Mouse (Mus musculus) liver, adult 2 months (tissue): ENCODE results near the gene Ets2. TPM values are rescaled to one million over a fixed set of nuclear protein-coding genes. Genes with fewer than 3 reads are reported as not detected.

ENCODE experiments used
- DNase-seq: peaks from one replicate; pipeline ENCODE4 v3.0.0-alpha.2; 2011; ENCODE audit warnings: low read depth, low spot score; ENCODE audit errors: extremely low read depth
- H3K27ac ChIP-seq: fragments of 200-500 bp; replicated peaks from 2 replicates; pipeline ENCODE4 v1.5.1; 2012; ENCODE audit warnings: low read depth, mild to moderate bottlenecking, control low read depth, inconsistent platforms, low read length; ENCODE audit not compliant: insufficient read depth
- H3K27me3 ChIP-seq: fragments of 200-500 bp; 2 replicates; pipeline ENCODE4 v1.6.1; 2012; ENCODE audit warnings: mild to moderate bottlenecking, moderate library complexity, low read length, inconsistent platforms; ENCODE audit not compliant: control insufficient read depth, insufficient read depth
- H3K36me3 ChIP-seq: fragments of 200-500 bp; 2 replicates; pipeline ENCODE4 v1.6.1; 2012; ENCODE audit warnings: low read length, inconsistent platforms; ENCODE audit not compliant: control insufficient read depth, insufficient read depth
- H3K4me1 ChIP-seq: fragments of 200-500 bp; 2 replicates; pipeline ENCODE4 v1.6.1; 2011; ENCODE audit warnings: low read length; ENCODE audit not compliant: control insufficient read depth, insufficient read depth
- H3K4me3 ChIP-seq: fragments of 200-500 bp; 2 replicates; pipeline ENCODE4 v1.5.1; 2011; ENCODE audit warnings: low read depth, mild to moderate bottlenecking, control low read depth, low read length, moderate library complexity; ENCODE audit not compliant: insufficient read depth
- H3K79me2 ChIP-seq: fragments of 200-500 bp; 2 replicates; pipeline ENCODE4 v1.6.1; 2012; ENCODE audit warnings: inconsistent platforms, mild to moderate bottlenecking, low read length, moderate library complexity; ENCODE audit not compliant: control insufficient read depth, insufficient read depth
- H3K9ac ChIP-seq: fragments of 200-500 bp; 2 replicates; pipeline ENCODE4 v1.6.1; 2012; ENCODE audit warnings: low read depth, mild to moderate bottlenecking, control low read depth, inconsistent platforms, low read length
- CTCF ChIP-seq: fragments of 200-500 bp; IDR thresholded peaks from 2 replicates; pipeline ENCODE4 v1.5.1; 2011; ENCODE audit warnings: low read depth, low read length, control low read depth
- POLR2A ChIP-seq: fragments of 200-500 bp; IDR thresholded peaks from 2 replicates; pipeline ENCODE4 v1.6.1; 2011; ENCODE audit warnings: low read length, control low read depth; ENCODE audit not compliant: insufficient read depth; ENCODE audit errors: extremely low read depth
- whole genome bisulfite sequencing: fragments of 180-500 bp; shearing (Covaris S2); methylation state at CpG from one replicate; pipeline ENCODE4 v1.1.7; 2018; 5-methylcytosine and 5-hydroxymethylcytosine counted together
- polyA plus RNA-seq: library from polyadenylated mRNA; depleted of rRNA; stranded (reverse); fragments of >200 nt; gene quantifications from 2 replicates; pipeline ENCODE4 v1.2.3, GENCODE M21; 2012
- total RNA-seq: library from RNA; depleted of rRNA; stranded (reverse); fragments of >200 nt; gene quantifications from 2 replicates; pipeline ENCODE4 v1.2.3, GENCODE M21; 2014

The Ets2 gene
- total and polyA plus RNA-seq, 2 experiments: 10.7 to 14.6 TPM

DNA sequence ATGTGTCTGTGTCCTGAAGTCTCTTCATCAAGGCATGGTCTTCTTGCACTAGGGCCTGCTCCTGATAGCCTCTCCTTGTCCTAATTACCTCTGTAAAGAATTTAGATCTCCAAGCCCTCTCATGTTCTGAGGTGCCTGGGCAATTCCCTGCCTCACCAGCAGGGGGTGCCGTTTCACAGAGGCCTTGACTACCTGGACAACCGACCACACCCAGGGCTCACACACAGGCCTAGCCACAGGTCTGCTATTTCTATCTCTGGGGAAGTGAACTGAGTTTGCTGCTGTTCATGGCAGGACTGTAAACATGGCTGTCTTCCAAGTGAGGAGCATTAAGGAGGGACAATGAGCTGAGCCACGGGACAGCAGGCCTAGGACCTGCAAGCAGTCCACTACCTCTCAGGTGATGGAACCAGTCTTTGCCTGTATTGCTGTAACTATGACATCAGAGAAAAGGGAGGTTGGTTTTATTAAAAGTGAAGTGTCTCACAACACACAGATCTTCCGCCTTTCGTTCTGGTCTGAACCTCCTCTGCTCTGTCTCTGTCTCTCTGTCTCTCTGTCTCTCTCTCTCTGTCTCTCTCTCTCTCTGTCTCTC is 42.9 kb upstream of the Ets2 start:
- no peaks in the 10 kb centered on the region for H3K36me3 ChIP-seq
- H3K79me2 ChIP-seq: no peaks in the 10 kb centered on the region
- H3K4me3 ChIP-seq: no peak overlapping the region
- no peak overlapping the region; the same call in 1 of the 2 replicates for H3K27ac ChIP-seq
- peak; percentile 72 for DNase-seq
- WGBS: 38% methylated on average over 5 of the region's 5 CpGs
- no peak overlapping the region for H3K9ac ChIP-seq
- H3K4me1 ChIP-seq: peaks cover 7% of the 10 kb centered on the region; the same call in 1 of the 2 replicates
- no peaks in the 10 kb centered on the region for H3K27me3 ChIP-seq
- TF ChIP-seq POLR2A: no peak
- peak; percentile 97 for TF ChIP-seq CTCF

GRCm38 (mm10) chr16:95659461-95659860 is 42.4 kb upstream of the Ets2 start:
- Histone ChIP-seq H3K27ac (no peak overlapping the region; the same call in 1 of the 2 replicates), H3K4me3 (no peak overlapping the region), H3K36me3 (no peaks in the 10 kb centered on the region), H3K27me3 (no peaks in the 10 kb centered on the region), H3K79me2 (no peaks in the 10 kb centered on the region), H3K4me1 (peaks cover 7% of the 10 kb centered on the region; the same call in 1 of the 2 replicates), H3K9ac (peak overlapping the region; percentile 59)
- WGBS: 24% methylated on average over 19 of the region's 19 CpGs
- peak; percentile 64 for DNase-seq
- TF ChIP-seq POLR2A (no peak), CTCF (no peak)

DNA sequence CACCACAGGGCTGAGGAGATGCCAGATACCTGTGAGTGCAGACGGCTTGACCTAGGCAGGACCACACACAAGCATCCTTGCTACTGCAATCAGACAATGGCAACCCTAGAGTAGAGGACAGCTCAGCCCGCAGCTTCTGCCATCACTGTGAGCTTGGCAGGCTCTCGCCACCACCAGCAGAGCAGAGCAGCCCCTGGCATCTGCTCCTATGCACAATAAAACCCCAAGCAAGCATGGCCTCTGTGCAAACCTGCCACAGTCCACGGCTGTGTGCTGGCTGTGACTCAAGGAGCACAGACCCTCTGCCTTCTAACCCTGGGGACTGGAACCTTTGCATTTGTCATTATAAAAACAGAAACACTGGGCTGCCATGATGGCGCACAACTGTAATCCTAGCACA is 41.0 kb upstream of the Ets2 start:
- H3K4me1 ChIP-seq: peaks cover 7% of the 10 kb centered on the region; the same call in 1 of the 2 replicates
- H3K4me3 ChIP-seq: no peak overlapping the region
- H3K9ac ChIP-seq: no peak overlapping the region
- no peak for DNase-seq
- H3K27me3 ChIP-seq: no peaks in the 10 kb centered on the region
- no peaks in the 10 kb centered on the region for H3K79me2 ChIP-seq
- no peak overlapping the region for H3K27ac ChIP-seq
- WGBS: 95% methylated on average over 5 of the region's 5 CpGs
- TF ChIP-seq POLR2A (no peak), CTCF (no peak)
- no peaks in the 10 kb centered on the region for H3K36me3 ChIP-seq

DNA sequence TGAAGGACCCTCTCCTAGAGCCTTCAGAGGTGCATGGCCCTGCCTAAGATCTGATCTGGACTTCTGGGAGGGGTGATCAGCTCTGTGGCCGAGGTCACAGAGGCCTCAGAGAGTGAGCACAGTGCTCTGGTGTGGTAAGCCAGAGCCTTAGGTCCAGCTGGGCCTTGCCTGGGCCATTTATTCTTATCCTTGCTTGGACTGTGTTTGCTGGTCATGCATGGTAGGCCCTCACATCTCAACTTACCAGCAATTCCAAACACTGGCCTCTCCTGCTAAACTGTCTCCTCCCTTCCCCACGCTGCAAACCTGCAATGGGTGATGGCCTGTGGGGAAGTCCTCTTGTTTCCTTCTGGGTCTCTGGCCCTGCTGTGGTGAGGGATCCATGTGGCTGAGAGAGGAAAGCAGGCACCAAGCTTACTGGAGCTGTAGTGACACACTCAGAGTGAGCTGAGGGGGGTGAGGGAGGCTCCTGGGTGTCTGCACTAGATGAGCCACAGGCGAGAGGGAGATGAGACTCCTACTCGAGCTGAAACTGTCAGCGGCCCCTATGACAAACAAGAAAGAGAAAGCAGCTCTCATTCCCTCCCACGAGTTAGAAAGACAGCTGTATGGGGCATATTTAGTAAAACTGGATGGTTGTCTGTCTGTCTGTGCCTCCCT is 36.3 kb upstream of the Ets2 start:
- Histone ChIP-seq H3K4me1 (peaks cover 8% of the 10 kb centered on the region; the same call in 1 of the 2 replicates), H3K4me3 (no peak overlapping the region), H3K27me3 (no peaks in the 10 kb centered on the region), H3K9ac (no peak overlapping the region), H3K79me2 (no peaks in the 10 kb centered on the region), H3K36me3 (no peaks in the 10 kb centered on the region), H3K27ac (no peak overlapping the region)
- DNase-seq: no peak
- 80% methylated on average over 6 of the region's 6 CpGs for WGBS
- no peak for TF ChIP-seq POLR2A
- no peak for TF ChIP-seq CTCF

- TF ChIP-seq POLR2A (no peak), CTCF (no peak)
- DNase-seq: no peak
- Histone ChIP-seq H3K9ac (no peak overlapping the region), H3K36me3 (no peaks in the 10 kb centered on the region), H3K4me3 (no peak overlapping the region), H3K27ac (no peak overlapping the region), H3K27me3 (no peaks in the 10 kb centered on the region), H3K79me2 (no peaks in the 10 kb centered on the region), H3K4me1 (peaks cover 8% of the 10 kb centered on the region; the same call in 1 of the 2 replicates)
- WGBS: 96% methylated on average over 10 of the region's 10 CpGs
These were observed 35.6 kb upstream of the Ets2 start for GRCm38 (mm10) chr16:95666288-95666687.

GRCm38 (mm10) chr16:95667395-95668150 is 34.3 kb upstream of the Ets2 start:
- TF ChIP-seq CTCF (no peak), POLR2A (no peak)
- no peaks in the 10 kb centered on the region for H3K36me3 ChIP-seq
- no peak for DNase-seq
- H3K27ac ChIP-seq: no peak overlapping the region
- H3K79me2 ChIP-seq: no peaks in the 10 kb centered on the region
- no peaks in the 10 kb centered on the region for H3K27me3 ChIP-seq
- no peak overlapping the region for H3K9ac ChIP-seq
- 75% methylated on average over 11 of the region's 11 CpGs for WGBS
- H3K4me3 ChIP-seq: no peak overlapping the region
- peaks cover 8% of the 10 kb centered on the region; the same call in 1 of the 2 replicates for H3K4me1 ChIP-seq
